Mouse (Mus musculus) heart, embryonic 14.5 days (tissue): ENCODE data around the gene Lemd1. TPM values are rescaled to one million over a fixed set of nuclear protein-coding genes. Genes with fewer than 3 reads are reported as not detected.
A peak's percentile ranks its signal among the peaks of the same experiment; 100 is the strongest.

ENCODE experiments used
- ATAC-seq: fragments of 200-750 bp; cut with Nextera tagmentation; 2 replicates; pipeline ENCODE4 v1.8.0; 2017; ENCODE audit warnings: low read depth, moderate TSS enrichment; ENCODE audit not compliant: insufficient number of reproducible peaks, insufficient read depth, low FRiP score
- H3K27ac ChIP-seq, 2 experiments: fragments of 200-500 bp in 1 of 2; fragments of 300-500 bp in 1 of 2; sonication (generic) in 1 of 2; replicated peaks in 1 of 2; 2 replicates each; pipeline ENCODE4 v1.5.1; 2012 to 2014; ENCODE audit warnings: low read depth in 2 of 2, low read length in 2 of 2, control low read depth in 1 of 2, mild to moderate bottlenecking in 1 of 2, mixed read lengths in 1 of 2; ENCODE audit not compliant: control insufficient read depth in 1 of 2, insufficient read depth in 1 of 2
- H3K27me3 ChIP-seq: fragments of 300-500 bp; sonication (generic); 2 replicates; pipeline ENCODE4 v1.6.1; 2014; ENCODE audit warnings: mild to moderate bottlenecking, low read length, control low read depth; ENCODE audit not compliant: control insufficient read depth, insufficient read depth
- H3K36me3 ChIP-seq: fragments of 300-500 bp; sonication (generic); 2 replicates; pipeline ENCODE4 v1.6.1; 2014; ENCODE audit warnings: mild to moderate bottlenecking, control low read depth, low read length, mixed read lengths; ENCODE audit not compliant: control insufficient read depth, insufficient read depth
- H3K4me1 ChIP-seq, 2 experiments: fragments of 200-500 bp in 1 of 2; fragments of 300-500 bp in 1 of 2; sonication (generic) in 1 of 2; 2 replicates each; pipeline ENCODE4 v1.6.1; 2012 to 2014; ENCODE audit warnings: low read length in 2 of 2, control low read depth in 1 of 2, mixed read lengths in 1 of 2; ENCODE audit not compliant: control insufficient read depth in 2 of 2, insufficient read depth in 2 of 2
- H3K4me2 ChIP-seq: fragments of 300-500 bp; sonication (generic); 2 replicates; pipeline ENCODE4 v1.6.1; 2014; ENCODE audit warnings: mild to moderate bottlenecking, low read length
- H3K4me3 ChIP-seq, 2 experiments: fragments of 200-500 bp in 1 of 2; fragments of 300-500 bp in 1 of 2; sonication (generic) in 1 of 2; 2 replicates each; pipeline ENCODE4 v1.5.1; 2012 to 2014; ENCODE audit warnings: low read length in 2 of 2, mild to moderate bottlenecking in 2 of 2, control low read depth in 1 of 2, low read depth in 1 of 2, moderate library complexity in 1 of 2; ENCODE audit not compliant: control insufficient read depth in 1 of 2, insufficient read depth in 1 of 2
- H3K9ac ChIP-seq: fragments of 300-500 bp; sonication (generic); 2 replicates; pipeline ENCODE4 v1.6.1; 2014; ENCODE audit warnings: mild to moderate bottlenecking, low read length
- H3K9me3 ChIP-seq: fragments of 300-500 bp; sonication (generic); 2 replicates; pipeline ENCODE4 v1.6.1; 2016; ENCODE audit warnings: low read length, control low read depth; ENCODE audit not compliant: control insufficient read depth
- WGBS: fragments of 180-500 bp; shearing (Covaris S2); extraction: QIAGEN DNeasy Blood & Tissue Kit; methylation state at CpG from one replicate; pipeline ENCODE4 v1.1.7; 2014; 5-methylcytosine and 5-hydroxymethylcytosine counted together
- microRNA counts: library from miRNA; unstranded; fragments of <30 nt; microRNA quantifications from one replicate; lab custom pipeline; 2016
- microRNA-seq: library from miRNA; unstranded; fragments of <30 nt; microRNA quantifications from one replicate; pipeline ENCODE4, GENCODE M21; 2016
- polyA plus RNA-seq: library from polyadenylated mRNA; unstranded; fragments of >200 nt; fragmentation: Nextera tagmentation; extraction: Ambion mirVana; gene quantifications from 2 replicates; pipeline ENCODE4 v1.2.1, GENCODE M21; 2014

Lemd1 gene
- polyA plus RNA-seq, 1 experiment from 2014 or later, result not detected

DNA sequence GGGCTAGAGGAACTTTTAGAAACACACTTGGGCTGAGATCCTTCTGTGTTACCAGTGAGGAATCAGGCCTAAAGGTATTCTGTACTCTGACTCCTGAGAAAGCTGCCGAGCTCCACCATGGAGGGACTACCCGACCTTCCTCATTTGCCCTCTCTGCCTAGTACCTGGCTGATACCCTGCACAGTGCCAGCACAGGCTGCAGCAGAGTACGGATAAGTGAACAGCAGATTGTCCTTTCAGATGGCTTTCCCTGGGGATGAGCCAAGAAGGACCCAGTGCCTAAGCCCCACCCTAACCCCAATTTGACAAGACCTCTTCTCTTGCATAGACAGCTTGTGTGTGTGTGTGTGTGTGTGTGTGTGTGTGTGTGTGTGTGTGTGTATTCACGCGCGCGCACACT, 117.4 kb downstream of the Lemd1 start:
- Histone ChIP-seq H3K9ac (no peak overlapping the region), H3K4me1 (peaks cover 17 to 22% of the 10 kb centered on the region in 2 experiments), H3K4me2 (no peak overlapping the region), H3K9me3 (no peaks in the 10 kb centered on the region), H3K27me3 (no peaks in the 10 kb centered on the region; the same call in 1 of the 2 replicates), H3K36me3 (no peaks in the 10 kb centered on the region), H3K4me3 (no peak overlapping the region), H3K27ac (no peak overlapping the region)
- ATAC-seq, result no peak
- WGBS, result 73% methylated on average over 7 of the region's 7 CpGs

MicroRNA genes within 50 kb of the gene (microRNA counts, 519-probe panel; counts per million panel counts)
- 322 counts per million, percentile 70 among the panel's probes with 10 or more counts for microRNA mmu-miR-135b (lab: Ali Mortazavi, UCI)

Small RNA genes within 50 kb of the gene (microRNA-seq; reads per million reads assigned to microRNA genes)
- gene Mir135b, result 3.6 reads per million, percentile 9 among the genes with 10 or more reads in this experiment

Other genes starting within 250 kb of the Lemd1 start
- gene Slc45a3, start 228.5 kb upstream of the Lemd1 start, polyA plus RNA-seq, result 3.1 and 3.7 TPM in 2 replicates
- 24.7 and 26.1 TPM in 2 replicates for gene Elk4, start 183.8 kb upstream of the Lemd1 start, polyA plus RNA-seq
- 12.6 and 13.3 TPM in 2 replicates for gene Mfsd4a, start 123.4 kb upstream of the Lemd1 start, polyA plus RNA-seq
- 2.7 and 2.9 TPM in 2 replicates for gene Cdk18, start 51.7 kb upstream of the Lemd1 start, polyA plus RNA-seq
- not detected in 2 replicates for gene AC124108.1, start within 50 bp of the Lemd1 start, polyA plus RNA-seq
- gene Gm10188, start 38.3 kb downstream of the Lemd1 start, polyA plus RNA-seq, result not detected in 2 replicates
- 0.50 and 1.5 TPM in 2 replicates for gene Klhdc8a, start 107.2 kb downstream of the Lemd1 start, polyA plus RNA-seq
- gene Nuak2, start 124.7 kb downstream of the Lemd1 start, polyA plus RNA-seq, result 1.5 and 2.2 TPM in 2 replicates
- gene Tmcc2, start 199.8 kb downstream of the Lemd1 start, polyA plus RNA-seq, result 8.1 and 10.1 TPM in 2 replicates
- 11.4 and 12.2 TPM in 2 replicates for gene Dstyk, start 226.1 kb downstream of the Lemd1 start, polyA plus RNA-seq